Mouse (Mus musculus): ENCODE data around the gene Vmo1. TPM values are rescaled to one million over a fixed set of nuclear protein-coding genes. Genes with fewer than 3 reads are reported as not detected.

Gene Vmo1
- polyA plus RNA-seq (2015; fragmentation: Nextera tagmentation; extraction: Ambion mirVana): 0.35 and 0.40 TPM in 2 replicates

DNA sequence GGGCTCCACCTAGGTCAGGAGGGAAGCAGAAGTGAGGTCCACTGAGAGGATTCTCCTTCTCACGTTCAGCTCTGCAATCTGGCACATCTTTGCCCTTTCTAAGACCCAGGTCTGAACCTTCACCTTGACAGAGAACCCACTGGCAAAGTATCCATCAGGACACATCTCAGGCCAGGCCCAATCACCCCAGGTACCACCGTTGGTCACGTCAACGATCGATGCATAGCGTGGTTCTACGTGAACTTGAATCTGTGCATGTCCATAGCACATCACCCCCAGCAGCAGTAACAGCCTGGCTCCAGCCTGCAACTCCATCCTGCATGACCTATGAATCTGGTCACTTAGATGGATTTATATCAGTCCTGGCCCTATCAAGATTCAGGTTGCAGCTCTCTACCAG, at the start of gene Vmo1:
Vmo1 (minus strand) TSS at position 329 of the 400 bp plus-strand sequence.
- H3K9ac ChIP-seq: no peak within 1 kb of the TSS
- 74% methylated on average over 7 of the region's 7 CpGs for WGBS

DNA sequence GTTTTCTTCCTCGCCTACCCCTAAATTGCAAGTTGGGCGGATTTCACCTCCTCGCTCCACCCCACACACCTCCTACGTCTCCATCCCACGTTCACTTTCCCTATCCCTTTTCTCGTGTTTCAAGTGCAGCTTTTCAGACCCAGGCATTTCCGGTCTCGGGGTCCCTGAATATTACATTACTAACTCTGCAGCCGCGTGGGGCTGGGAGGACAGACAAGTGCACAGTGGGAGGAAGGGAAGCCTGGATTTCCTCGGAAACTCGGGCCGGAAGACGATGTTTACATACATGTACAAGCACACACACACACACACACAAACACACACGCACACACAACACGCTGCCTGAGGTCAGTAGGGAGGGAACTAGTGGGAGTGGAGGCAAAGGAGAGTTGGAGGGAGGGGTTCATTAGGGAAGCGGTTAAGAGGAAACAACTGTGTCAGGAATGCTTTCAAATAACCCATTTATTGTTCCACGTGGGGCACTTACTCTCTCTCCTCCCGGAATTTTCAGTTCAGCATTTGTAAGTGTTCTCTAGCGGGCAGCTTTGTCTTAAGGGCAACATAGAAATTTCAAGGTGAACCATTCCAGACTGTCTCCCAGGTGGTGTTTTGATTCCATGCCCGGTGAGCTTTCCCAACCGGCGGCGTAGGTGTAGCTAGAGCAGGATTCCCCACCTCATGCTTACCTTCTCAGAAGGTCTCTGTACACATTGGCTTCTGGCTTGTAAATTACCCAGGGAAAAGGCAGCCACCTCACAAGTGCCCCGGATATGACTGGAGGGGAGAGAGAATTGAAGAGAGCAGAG, 49.3 kb upstream of the Vmo1 start:
- Histone ChIP-seq H3K27me3 (no peaks in the 10 kb centered on the region), H3K9ac (peak overlapping the region; percentile 86), H3K27ac (peak overlapping the region; percentile 96), H3K36me3 (peaks cover 13% of the 10 kb centered on the region), H3K4me2 (peak overlapping the region; percentile 90), H3K4me3 (replicated peaks) (peak overlapping the region; percentile 93), H3K9me3 (replicated peaks) (no peaks in the 10 kb centered on the region), H3K4me1 (peaks cover 47% of the 10 kb centered on the region)
- ATAC-seq (replicated peaks; ENCODE audit: low FRiP score): 0 out of 2 replicates have a peak, but pooled peaks have one; percentile 7
- under 1% methylated on average over 25 of the region's 25 CpGs for WGBS

More for the DNA sequence above, at the start of gene Vmo1:
- Histone ChIP-seq H3K36me3 (no peaks in the 10 kb centered on the region), H3K27ac (no peak within 1 kb of the TSS), H3K9me3 (replicated peaks) (no peaks in the 10 kb centered on the region), H3K27me3 (peaks cover 12% of the 10 kb centered on the region; the same call in 1 of the 2 replicates), H3K4me3 (replicated peaks) (no peak within 1 kb of the TSS), H3K4me1 (peaks cover 21% of the 10 kb centered on the region), H3K4me2 (no peak within 1 kb of the TSS)
- no peak for ATAC-seq (replicated peaks; ENCODE audit: low FRiP score)

DNA sequence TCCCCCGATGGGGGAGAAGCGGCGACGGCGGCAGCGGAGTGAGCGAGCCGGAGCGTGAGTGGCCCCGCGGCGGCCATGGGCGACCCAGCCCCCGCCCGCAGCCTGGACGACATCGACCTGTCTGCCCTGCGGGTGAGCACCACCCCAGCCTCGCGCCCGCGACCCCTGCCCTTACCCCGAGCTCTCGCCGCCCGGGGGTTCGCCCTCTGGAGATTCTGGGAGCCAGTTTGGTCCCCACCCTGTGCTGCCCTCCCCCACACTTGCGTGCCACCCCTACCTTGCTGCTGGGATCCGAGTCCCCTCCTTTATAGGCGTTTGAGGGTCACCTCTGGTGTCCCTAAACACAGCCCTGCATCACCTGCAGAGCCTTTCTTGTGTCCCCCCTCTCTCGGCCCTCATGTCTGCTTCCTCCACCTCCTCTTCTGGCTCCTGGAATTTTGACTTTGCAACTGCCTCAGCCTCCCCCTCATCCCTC, 48.6 kb upstream of the Vmo1 start:
- H3K4me2 ChIP-seq: peak overlapping the region; percentile 90
- peak overlapping the region; percentile 86 for H3K9ac ChIP-seq
- H3K4me1 ChIP-seq: peaks cover 47% of the 10 kb centered on the region
- no peak; the same call in 1 of the 2 replicates for ATAC-seq (replicated peaks; ENCODE audit: low FRiP score)
- H3K9me3 ChIP-seq (replicated peaks): no peaks in the 10 kb centered on the region
- H3K36me3 ChIP-seq: peaks cover 6% of the 10 kb centered on the region; the same call in 1 of the 2 replicates
- H3K27me3 ChIP-seq: no peaks in the 10 kb centered on the region
- peak overlapping the region; percentile 96 for H3K27ac ChIP-seq
- WGBS: 0% methylated on average over 30 of the region's 31 CpGs
- peak overlapping the region; percentile 93 for H3K4me3 ChIP-seq (replicated peaks)

DNA sequence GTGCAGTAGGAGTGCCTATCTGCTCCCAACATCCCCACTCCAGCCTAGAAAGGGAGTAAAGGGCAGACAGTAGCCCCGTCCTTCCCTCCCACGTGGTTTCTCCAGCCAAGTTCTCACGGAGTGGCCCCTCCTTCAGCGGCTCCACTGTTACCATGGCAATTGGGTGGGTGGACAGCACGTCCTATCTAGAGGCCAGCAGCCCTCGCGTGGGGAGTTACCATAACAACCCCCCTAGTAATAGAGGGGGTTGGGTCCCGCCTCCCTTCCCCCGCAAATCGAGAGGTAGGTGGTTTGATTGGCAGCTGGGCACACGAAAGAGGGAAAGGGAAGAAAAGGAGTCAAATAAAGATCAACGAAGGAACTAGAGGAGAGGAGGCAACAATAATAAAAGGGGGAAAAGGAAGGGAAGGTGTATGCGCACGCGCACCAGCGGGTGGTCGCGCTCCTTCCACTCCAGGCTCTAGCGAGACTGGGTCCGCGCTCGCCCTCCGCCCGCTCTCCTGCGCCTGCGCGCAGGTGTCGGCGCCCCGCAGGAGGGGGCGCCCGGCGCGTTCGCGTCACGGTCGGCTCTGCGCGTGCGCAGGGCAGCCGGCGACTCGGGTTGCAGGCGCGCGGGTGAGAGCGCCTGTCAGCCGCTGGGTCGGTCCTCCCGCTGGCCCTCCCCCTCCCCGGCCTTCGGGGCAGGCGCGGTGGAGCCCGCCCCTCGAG, 48.0 kb upstream of the Vmo1 start, which contains the start of gene Mink1:
Mink1 (plus strand) TSS at position 595 of the 708 bp plus-strand sequence.
- Histone ChIP-seq H3K4me1 (peaks cover 47% of the 10 kb centered on the region), H3K36me3 (peaks cover 3% of the 10 kb centered on the region; the same call in 1 of the 2 replicates), H3K9ac (peak within 1 kb of the TSS; percentile 86), H3K4me2 (peak within 1 kb of the TSS; percentile 90), H3K27me3 (no peaks in the 10 kb centered on the region), H3K9me3 (replicated peaks) (no peaks in the 10 kb centered on the region), H3K27ac (peak within 1 kb of the TSS; percentile 96), H3K4me3 (replicated peaks) (peak within 1 kb of the TSS; percentile 93)
- ATAC-seq (replicated peaks; ENCODE audit: low FRiP score): peak; percentile 92
- WGBS: under 1% methylated on average over 57 of the region's 57 CpGs

DNA sequence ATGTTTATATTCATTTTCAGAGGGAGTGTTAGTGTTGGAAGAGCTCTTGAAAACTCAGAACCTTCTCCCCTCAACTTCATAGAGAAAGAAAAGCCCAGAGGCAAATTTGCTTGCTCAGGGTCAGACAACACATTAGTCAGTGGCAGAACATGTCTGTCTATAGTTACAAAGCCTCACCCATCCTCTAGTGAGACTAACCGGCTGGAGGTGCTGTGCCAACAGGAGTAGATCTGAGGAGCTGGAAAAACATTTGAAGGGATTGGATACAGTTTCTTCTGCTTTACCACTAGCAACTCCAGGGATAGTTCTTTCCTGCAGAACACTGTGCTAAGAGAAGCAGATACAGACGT, 47.5 kb upstream of the Vmo1 start:
- peak overlapping the region; percentile 90 for H3K4me2 ChIP-seq
- peak overlapping the region; percentile 86 for H3K9ac ChIP-seq
- peaks cover 3% of the 10 kb centered on the region; the same call in 1 of the 2 replicates for H3K36me3 ChIP-seq
- H3K9me3 ChIP-seq (replicated peaks): no peaks in the 10 kb centered on the region
- H3K27ac ChIP-seq: peak overlapping the region; percentile 96
- peaks cover 45% of the 10 kb centered on the region for H3K4me1 ChIP-seq
- WGBS: 0% methylated on average over 2 of the region's 2 CpGs
- peak overlapping the region; percentile 93 for H3K4me3 ChIP-seq (replicated peaks)
- ATAC-seq (replicated peaks; ENCODE audit: low FRiP score): no peak; the same call in 1 of the 2 replicates
- no peaks in the 10 kb centered on the region for H3K27me3 ChIP-seq

DNA sequence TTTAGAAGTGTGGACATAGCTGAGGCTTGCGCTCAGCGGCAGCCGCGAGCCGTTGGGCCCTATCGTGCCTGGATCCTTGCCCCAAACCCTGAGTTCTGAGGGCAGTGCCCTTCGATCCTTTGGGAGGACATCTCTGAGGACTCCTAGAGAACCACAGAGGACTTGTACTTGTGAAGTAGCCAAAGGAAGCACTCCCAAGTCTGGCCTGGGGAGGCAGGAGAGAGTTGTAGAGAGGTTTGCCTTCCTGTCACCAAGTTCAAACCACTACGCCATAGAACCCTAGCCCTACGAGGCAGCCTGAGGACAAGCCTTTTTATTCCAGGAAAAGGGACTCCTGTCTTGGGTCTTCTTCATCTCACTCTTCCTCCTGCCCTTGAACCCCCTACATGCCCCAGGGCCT, 43.1 kb upstream of the Vmo1 start:
- Histone ChIP-seq H3K9me3 (replicated peaks) (no peaks in the 10 kb centered on the region), H3K9ac (no peak overlapping the region), H3K4me1 (peaks cover 22% of the 10 kb centered on the region), H3K27ac (no peak overlapping the region), H3K27me3 (no peaks in the 10 kb centered on the region; the same call in 1 of the 2 replicates), H3K36me3 (no peaks in the 10 kb centered on the region), H3K4me3 (replicated peaks) (no peak overlapping the region), H3K4me2 (no peak overlapping the region)
- WGBS: 92% methylated on average over 9 of the region's 9 CpGs
- no peak for ATAC-seq (replicated peaks; ENCODE audit: low FRiP score)

DNA sequence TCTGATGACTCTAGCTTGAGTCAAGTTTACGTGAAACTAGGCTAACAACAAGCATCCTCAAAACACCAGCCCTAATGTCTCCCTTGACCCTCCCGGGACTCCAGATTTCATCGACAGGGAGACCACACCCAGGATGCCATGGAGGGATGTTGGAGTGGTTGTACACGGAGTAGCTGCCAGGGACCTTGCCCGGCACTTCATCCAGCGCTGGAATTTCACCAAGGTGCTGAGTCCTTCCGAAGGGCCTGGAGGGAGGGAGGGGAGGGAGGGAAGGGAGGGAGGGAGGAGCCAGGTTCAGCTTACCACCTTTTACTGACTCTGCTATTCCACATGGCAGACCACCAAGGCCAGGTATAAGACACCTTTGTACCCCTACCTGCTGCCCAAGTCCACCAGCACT, 39.5 kb upstream of the Vmo1 start:
- H3K27ac ChIP-seq: no peak overlapping the region
- no peaks in the 10 kb centered on the region for H3K36me3 ChIP-seq
- no peak overlapping the region for H3K9ac ChIP-seq
- no peak for ATAC-seq (replicated peaks; ENCODE audit: low FRiP score)
- peaks cover 10% of the 10 kb centered on the region for H3K4me1 ChIP-seq
- WGBS: 9% methylated on average over 7 of the region's 7 CpGs
- H3K4me3 ChIP-seq (replicated peaks): no peak overlapping the region
- H3K9me3 ChIP-seq (replicated peaks): no peaks in the 10 kb centered on the region
- no peaks in the 10 kb centered on the region; the same call in 1 of the 2 replicates for H3K27me3 ChIP-seq
- peak overlapping the region; percentile 15; the same call in 1 of the 2 replicates for H3K4me2 ChIP-seq

DNA sequence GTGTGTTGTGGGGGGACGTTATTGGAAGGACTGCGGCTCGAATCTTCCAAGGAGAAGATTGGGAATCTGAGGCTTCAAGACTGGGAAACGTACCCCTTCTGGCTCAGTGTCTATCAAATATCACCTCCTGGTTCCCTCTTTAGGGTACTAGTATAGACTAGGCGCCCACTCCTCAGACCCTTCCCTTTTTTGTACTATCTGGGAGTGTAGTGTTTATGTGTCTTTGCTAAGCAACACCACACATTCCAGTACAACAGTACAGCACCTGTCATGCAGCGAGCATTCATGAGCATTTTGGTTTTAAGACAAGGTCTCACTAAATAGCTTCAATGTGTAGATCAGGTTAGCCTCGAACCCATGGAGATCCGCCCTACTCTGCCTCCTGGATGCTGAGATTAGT, 37.1 kb upstream of the Vmo1 start:
- no peak for ATAC-seq (replicated peaks; ENCODE audit: low FRiP score)
- H3K27ac ChIP-seq: no peak overlapping the region
- no peak overlapping the region for H3K4me3 ChIP-seq (replicated peaks)
- H3K27me3 ChIP-seq: no peaks in the 10 kb centered on the region; the same call in 1 of the 2 replicates
- no peaks in the 10 kb centered on the region for H3K36me3 ChIP-seq
- no peaks in the 10 kb centered on the region for H3K9me3 ChIP-seq (replicated peaks)
- peaks cover 10% of the 10 kb centered on the region for H3K4me1 ChIP-seq
- 91% methylated on average over 8 of the region's 8 CpGs for WGBS
- H3K9ac ChIP-seq: no peak overlapping the region
- H3K4me2 ChIP-seq: no peak overlapping the region

DNA sequence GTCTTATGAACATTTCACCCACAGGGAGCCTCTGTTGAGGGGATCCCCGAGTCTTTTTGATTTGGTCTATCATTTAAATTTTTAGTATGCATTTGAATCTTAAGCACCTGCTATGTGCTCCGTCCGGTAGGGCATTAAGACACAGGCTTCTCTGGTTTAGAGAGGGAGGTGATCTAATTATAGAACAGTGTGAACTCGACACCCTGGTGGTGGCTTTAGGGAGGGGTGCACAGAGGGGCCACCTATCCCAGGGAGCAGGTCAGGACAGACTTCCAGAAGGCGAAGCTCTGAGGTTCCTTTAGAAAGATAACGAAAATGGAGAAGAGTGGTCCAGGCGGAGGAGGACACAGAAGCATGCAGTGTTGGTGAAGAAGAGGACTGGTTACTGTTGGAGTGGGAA, 30.1 kb upstream of the Vmo1 start:
- H3K4me1 ChIP-seq: peaks cover 9% of the 10 kb centered on the region; the same call in 1 of the 2 replicates
- H3K9me3 ChIP-seq (replicated peaks): no peaks in the 10 kb centered on the region
- no peak overlapping the region for H3K27ac ChIP-seq
- no peak overlapping the region for H3K9ac ChIP-seq
- H3K27me3 ChIP-seq: no peaks in the 10 kb centered on the region
- H3K36me3 ChIP-seq: no peaks in the 10 kb centered on the region
- WGBS: 46% methylated on average over 7 of the region's 7 CpGs
- no peak overlapping the region for H3K4me3 ChIP-seq (replicated peaks)
- ATAC-seq (replicated peaks; ENCODE audit: low FRiP score): no peak
- H3K4me2 ChIP-seq: no peak overlapping the region

DNA sequence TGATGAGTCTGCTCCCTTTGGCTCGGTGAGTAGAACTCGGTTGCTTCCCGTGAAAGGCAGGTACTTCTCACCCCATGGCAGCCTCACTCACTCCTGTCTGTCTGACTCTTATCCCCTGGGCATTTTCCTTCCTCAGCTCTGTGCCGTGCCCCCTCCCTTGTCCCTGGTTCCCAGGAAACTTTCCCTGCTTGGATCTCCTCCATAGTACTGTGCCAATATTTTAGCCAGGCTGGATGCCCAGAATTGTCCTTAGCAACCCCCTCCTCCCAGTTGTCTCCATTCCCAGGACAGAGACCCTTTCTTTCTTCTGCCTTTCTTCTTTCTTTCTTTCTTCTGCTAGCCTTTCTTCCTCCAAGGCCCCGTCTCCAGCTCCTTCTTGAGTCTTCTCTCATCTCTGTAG, 27.0 kb upstream of the Vmo1 start:
- peaks cover 12% of the 10 kb centered on the region; the same call in 1 of the 2 replicates for H3K4me1 ChIP-seq
- no peaks in the 10 kb centered on the region for H3K36me3 ChIP-seq
- no peak overlapping the region for H3K4me3 ChIP-seq (replicated peaks)
- H3K4me2 ChIP-seq: 0 out of 2 replicates have a peak overlapping the region, but pooled peaks have one; percentile 94
- H3K9me3 ChIP-seq (replicated peaks): no peaks in the 10 kb centered on the region
- H3K27ac ChIP-seq: no peak overlapping the region
- 75% methylated on average over 5 of the region's 5 CpGs for WGBS
- no peak for ATAC-seq (replicated peaks; ENCODE audit: low FRiP score)
- H3K27me3 ChIP-seq: peaks cover 3% of the 10 kb centered on the region; the same call in 1 of the 2 replicates
- H3K9ac ChIP-seq: no peak overlapping the region

DNA sequence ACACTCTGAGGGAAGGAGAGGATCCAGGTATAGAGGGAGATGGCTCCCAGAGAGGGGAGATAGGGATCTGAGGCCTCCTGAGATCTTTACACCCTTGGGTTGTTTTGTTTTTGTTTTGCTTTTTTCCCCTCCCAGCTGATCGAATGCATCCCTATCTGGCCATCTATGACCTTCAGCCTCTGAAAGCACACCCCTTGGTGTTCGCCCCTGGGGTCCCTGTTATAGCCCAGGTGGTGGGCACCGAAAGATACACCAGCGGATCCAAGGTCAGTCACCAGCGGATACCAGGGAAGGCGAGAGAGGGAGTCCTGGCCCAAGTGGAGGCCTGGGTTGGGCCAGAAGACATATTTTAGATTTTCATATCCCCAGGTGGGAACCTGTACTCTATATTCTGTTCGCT, 26.5 kb upstream of the Vmo1 start:
- H3K4me2 ChIP-seq: peak overlapping the region; percentile 94
- H3K27me3 ChIP-seq: peaks cover 3% of the 10 kb centered on the region; the same call in 1 of the 2 replicates
- peaks cover 12% of the 10 kb centered on the region; the same call in 1 of the 2 replicates for H3K4me1 ChIP-seq
- H3K36me3 ChIP-seq: no peaks in the 10 kb centered on the region
- ATAC-seq (replicated peaks; ENCODE audit: low FRiP score): no peak
- peak overlapping the region; percentile 72 for H3K4me3 ChIP-seq (replicated peaks)
- no peak overlapping the region for H3K27ac ChIP-seq
- no peak overlapping the region for H3K9ac ChIP-seq
- WGBS: 88% methylated on average over 7 of the region's 7 CpGs
- H3K9me3 ChIP-seq (replicated peaks): no peaks in the 10 kb centered on the region
